Mouse (Mus musculus): ENCODE data around the gene Lkaaear1. TPM values are rescaled to one million over a fixed set of nuclear protein-coding genes. Genes with fewer than 3 reads are reported as not detected.
A peak's percentile ranks its signal among the peaks of the same experiment; 100 is the strongest.

The Lkaaear1 gene
- polyA plus RNA-seq, 1 experiment: 0.39 TPM

DNA sequence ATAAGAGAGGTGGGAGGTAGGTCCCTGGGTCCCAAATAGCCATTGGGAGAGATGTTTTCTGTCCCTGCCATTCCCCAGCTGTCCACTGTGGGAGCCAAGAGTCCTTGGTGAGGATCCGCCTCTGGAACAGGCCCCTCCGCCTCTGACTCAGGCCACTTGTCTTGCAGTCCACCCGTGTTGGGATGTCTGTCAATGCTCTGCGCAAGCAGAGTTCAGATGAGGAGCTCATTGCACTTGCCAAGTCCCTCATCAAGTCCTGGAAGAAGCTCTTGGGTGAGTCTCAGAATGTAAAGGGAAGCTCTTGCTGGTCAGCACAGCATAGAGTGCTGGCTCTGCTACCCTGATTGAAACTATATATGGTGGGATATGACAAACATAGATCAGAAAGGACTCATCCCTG lies 14.9 kb downstream of the Lkaaear1 start:
- no peak for DNase-seq (ENCODE audit: low read depth)

DNA sequence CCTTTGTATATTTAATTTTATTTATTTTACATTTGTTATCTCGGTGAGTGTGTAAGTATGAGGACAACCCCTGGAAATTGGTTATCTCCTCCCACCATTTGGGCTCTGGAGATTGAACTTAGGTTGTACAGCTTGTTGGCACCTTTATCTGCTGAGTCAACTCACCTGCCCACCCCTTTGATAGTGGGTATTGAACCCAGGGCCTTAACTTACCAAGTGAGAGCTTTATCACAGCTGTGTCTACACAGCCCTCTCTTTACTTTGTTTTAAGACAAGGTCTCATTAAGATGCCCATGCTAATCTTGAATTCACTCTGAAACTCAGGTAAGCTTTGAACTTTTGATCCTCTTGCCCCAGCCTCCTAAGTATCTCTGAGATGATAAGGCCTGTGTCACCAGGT lies 16.3 kb downstream of the Lkaaear1 start:
- no peak for DNase-seq (ENCODE audit: low read depth)

DNA sequence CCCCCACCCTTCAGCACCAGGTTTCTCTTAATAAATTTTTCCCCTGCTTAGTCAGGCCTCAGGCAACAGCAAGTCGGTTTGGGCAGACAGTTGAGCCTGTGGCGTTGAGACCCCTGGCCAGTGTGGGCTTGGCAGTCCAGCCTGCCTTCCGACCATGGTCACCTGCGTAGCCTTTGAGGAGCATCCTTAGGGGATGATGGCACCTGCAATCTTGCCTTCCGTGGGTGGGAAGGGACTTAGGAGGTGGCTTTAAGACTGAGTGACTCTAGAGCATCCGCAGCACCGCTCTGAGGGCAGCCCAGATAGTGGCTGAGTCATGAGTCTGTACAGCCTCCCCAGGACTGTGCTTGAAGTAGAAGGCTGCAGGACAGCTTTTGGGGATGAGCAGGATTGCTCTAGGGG lies 17.5 kb downstream of the Lkaaear1 start:
- no peak for DNase-seq (ENCODE audit: low read depth)

DNA sequence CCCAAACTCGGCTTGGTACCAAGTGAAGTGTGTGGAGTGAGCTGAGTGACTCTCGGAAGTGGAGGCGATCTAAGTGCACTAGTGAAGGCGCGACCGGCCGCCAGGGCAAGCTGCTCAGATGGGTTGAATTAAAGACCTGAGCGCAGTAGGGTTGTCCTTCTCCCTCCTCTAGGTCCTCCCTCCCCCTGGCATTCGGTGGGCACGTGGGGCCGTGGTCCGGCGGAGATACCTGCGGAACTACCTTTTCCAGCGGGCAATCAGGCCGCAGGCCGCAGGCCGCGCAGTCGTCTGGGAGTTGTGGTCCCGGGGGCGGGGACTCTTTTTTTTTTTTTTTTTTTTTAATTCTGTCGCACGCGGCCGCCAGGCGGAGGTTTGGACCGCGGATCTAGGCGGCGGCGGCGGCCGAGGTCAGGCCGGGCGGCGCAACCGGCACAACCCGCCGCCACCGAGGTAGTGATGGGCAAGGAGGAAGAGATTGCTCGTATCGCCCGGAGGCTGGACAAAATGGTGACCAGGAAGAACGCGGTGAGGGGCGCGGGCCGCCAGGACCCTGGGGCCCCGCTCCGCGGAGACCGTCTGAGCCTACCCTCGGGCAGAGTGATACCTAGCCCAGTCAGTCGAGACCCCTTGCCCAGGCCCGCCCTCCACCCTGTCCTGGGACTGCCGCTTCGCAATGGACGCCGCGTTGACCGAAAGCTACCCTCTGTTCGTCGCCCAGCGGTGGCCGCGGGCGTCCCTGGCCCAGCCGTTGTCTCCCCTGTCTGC lies 18.1 kb downstream of the Lkaaear1 start, which contains the start of gene Tcea2:
TSS of gene Tcea2 (plus strand) at position 360 of the 765 bp plus-strand sequence.
- peak; percentile 13 for DNase-seq (ENCODE audit: low read depth)

DNA sequence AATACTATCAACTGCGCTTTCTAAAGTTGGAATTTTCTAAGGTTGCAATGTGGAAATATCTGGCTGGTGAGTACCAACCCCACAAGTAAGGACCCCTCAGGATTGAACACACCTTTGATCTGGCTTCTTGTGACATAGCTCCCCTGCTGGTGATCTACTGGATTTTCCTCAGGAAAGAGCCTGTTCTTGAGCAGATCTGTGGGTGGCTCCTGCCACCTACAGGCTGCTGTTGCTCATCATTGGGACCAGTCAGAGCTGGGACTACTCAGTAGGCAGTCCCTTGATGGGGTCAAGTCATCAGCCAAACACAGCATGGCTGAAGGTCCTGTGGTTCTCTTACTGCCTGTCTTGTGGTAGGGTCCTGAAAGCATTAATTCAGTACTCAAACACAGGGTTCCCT lies 19.5 kb downstream of the Lkaaear1 start:
- peak; percentile 27 for DNase-seq (ENCODE audit: low read depth)

DNA sequence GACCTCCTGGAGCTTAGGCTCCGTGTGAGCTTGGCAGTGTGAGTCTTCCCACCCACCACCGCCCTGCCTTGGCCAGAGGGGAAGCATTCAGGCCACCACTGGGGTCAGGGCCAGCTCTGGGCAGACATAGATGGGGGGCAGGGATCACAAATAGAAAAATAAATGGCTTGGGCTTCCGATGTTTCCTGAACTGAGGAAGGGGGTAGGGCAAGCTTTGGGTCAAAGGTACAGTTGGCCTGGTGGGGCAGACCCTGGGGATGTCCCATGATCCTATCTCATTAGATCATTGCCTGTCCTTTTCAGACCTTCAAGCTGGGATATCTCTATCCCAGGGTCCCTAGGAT lies 20.5 kb downstream of the Lkaaear1 start:
- no peak for DNase-seq (ENCODE audit: low read depth)

DNA sequence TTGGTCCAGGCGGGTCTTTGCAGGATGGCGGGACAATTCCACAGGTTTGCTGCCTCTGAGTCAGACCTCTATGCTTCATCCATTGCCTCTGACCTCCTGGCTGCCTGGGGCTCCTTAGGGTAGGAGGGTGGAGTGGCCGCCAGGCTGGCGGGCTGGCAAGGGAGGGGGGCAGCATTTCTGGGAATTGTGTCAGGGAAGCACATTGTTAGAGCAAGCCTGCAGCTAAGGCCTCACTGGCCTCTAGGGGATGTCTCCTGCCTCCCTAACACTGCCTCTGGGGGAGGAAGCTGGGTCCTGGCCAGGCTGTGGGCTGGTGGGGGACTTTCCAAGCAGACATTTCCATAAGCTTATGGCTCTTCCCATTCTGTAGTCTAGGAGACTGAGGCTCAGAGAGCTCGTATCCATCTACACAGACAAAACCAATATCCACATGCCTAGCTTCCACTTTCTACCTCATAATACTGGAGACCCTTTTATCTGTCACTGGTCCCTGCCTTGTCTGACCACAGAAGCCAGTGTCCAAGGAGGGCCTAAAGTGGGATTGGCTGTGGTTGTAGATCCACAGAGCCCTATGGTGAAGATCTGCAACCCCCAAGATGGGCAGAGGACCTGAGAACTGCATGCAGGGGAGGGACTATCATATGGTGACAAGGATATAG lies 21.0 kb downstream of the Lkaaear1 start:
- no peak for DNase-seq (ENCODE audit: low read depth)

DNA sequence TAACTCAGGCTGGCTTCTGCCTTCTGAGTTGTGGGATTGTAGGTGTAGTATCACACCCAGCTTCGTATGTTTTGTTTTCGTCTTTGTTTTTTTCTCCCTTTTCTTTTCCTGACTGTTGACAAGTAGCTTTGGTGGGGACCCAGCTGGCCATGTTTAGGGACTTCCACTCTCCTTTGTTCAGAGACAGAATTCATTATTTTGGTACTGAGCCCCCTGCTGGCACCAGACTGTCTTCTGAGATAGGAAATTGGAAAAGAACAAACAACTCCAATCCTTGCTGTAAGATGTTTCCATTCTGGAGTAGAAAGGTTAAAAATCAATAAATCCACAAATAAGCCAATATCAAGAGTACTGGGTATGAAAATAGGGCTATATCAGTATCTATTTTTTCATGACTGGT lies 21.8 kb downstream of the Lkaaear1 start:
- DNase-seq (ENCODE audit: low read depth): no peak

DNA sequence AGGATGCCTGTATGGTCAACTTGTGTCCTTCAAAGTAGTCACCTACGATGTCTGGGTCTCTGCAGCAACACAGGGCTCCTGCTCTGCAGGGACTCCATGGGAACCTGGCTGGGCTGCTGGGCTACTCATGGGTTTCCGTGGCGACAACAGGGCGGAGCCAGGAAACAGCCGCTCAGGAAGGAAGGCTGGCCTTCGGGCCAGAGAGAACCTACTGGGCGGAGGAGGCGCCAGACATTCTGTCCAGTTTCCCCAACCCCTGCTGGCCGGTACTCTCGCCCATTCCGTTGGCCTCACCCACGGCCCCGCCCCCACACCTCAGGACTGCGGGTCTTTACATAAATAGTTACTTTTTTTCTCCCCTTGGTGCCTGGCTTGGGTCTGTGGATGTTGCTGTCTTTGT lies 22.8 kb downstream of the Lkaaear1 start:
- no peak for DNase-seq (ENCODE audit: low read depth)

DNA sequence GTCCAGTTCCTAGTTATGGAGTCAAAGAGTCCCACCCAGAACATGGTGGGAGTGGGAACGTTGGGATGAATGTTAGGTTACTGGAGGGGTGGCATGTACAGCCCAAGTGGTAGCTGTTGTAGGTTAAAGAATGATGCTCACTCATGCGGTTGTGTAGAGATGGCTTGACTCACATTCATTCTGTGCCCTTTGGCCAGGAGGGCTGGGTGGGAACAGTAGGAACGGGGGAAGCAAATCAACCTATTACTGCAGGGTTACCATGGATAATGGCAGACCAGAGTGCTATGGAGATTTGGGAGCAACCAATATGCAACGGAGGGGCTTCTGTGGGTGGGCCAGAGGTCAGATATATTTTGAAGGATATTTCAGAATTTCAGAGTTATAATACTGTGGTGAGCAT lies 23.3 kb downstream of the Lkaaear1 start:
- DNase-seq (ENCODE audit: low read depth): no peak

DNA sequence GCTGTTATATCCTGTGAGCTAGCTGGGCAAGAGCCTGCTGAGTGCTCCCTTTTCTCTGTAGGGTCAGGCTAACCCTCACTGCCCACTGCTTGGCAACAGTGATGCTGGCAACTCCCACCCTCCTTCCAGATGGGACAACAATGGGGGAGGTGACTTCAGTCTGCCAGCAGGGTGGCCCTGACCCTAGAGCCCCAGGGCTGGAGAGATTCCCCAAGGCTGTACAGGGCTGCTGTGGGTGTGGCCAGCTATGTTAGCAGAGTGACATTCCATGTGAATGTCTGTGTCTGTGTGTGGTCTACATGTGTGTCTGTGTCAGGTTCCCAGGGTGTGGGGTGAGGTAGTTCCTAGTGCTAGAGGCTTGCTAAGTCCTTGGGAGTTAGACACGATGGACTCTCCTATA lies 24.7 kb downstream of the Lkaaear1 start:
- no peak for DNase-seq (ENCODE audit: low read depth)

DNA sequence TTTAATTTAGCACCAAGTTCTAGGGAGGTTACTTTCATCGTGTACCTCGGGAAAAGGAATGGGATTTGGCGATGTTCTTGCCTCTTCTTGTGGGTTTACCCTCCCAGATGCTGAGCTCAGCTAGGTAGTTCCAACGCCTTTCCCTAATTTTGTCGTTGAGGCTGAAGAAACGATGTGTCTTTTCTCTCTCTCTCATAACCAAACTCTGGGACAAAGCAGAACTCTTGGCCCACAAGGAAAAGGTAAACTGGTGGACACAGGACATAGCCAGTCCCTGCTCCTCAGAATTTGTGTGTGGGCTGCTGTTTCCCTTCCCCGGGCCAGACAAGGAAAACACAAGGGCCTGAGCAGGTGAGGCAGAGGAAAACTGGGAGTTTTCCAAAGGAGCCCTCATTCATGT lies 26.3 kb downstream of the Lkaaear1 start:
- no peak for DNase-seq (ENCODE audit: low read depth)

DNA sequence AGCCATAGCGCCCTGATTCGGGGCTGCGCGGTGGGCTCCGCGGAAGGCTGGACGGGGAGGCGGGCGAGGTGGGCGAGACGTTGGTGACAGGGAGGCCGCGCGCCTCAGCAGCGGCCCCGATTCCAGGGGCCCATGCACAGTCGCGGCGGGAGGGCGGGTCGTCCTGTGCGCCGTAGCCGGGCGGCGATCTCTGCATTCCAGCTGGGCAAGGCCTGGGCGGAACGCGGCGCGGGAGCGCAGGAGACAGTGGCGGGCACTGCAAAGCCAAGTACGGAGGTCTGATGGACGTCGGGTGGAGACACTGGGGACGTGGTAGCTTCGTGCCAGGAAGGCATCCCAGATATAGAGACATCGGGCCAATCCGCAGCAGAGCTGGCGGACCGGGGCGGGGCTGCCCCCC lies 26.9 kb downstream of the Lkaaear1 start, which contains the start of gene Sox18:
TSS of gene Sox18 (minus strand) at position 315 of the 400 bp plus-strand sequence.
- DNase-seq (ENCODE audit: low read depth): no peak

DNA sequence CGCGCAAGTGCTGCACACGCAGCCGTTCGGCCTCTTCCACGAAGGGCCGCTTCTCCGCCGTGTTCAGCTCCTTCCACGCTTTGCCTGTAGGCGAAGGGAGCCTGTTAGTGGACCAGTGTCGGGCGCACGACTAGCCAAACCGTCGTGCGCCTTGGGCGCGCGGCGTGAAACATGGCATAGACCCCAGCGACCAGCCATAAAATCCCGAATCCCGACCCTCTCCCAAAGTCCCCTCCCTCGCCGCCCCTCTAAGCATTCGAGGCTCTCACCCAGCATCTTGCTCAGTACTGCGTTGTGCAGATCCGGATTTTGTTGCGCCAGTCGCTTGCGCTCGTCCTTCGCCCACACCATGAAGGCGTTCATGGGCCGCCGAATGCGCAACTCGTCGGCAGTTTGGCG lies 27.3 kb downstream of the Lkaaear1 start:
- no peak for DNase-seq (ENCODE audit: low read depth)

DNA sequence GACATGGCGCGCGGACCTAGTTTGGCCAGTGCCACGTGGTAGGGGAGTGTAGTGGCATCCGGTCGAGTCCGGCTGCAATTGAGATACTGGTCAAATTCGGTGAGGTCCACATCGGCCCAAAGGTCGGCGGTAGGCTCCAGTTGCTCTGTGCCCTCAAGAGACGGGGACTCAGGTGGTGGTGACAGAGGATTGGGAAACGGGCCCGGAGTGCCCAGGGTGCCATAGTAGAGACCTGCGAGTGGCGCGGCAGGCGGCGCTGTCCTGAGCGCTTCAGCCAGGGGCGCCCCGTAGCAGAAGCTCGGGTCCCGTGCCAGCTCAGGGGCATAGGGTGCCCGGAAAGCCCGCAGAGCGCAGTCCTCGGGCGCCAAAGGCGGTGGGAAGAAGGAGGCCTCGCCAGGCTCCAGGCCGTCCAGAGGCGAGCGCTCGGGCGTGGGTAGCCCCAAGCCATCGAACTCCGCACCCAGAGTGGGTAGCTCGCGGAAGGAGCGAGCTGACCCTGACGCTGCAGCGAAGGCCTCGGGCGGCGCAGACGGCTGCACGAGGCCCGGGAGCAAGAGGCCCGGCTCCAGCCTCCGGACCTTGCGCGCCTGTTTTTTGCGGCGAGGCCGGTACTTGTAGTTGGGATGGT lies 27.8 kb downstream of the Lkaaear1 start:
- no peak for DNase-seq (ENCODE audit: low read depth)

DNA sequence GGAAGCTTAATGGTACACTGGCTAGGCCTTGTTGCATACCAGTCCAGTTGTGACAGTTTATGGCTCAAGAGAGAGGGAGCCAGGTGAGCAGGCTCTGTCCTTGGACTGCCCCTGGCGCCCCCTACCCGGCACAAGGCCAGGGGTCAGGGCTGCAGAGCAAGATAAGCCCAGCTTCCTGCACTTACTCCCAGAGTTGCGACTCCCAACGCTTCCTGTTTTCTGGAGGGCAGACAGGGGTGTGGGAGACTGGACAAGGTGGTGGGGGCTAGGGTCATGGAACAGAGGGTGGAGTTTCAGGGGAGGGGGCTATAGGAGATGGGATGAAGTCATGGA lies 35.0 kb downstream of the Lkaaear1 start:
- no peak for DNase-seq (ENCODE audit: low read depth)

DNA sequence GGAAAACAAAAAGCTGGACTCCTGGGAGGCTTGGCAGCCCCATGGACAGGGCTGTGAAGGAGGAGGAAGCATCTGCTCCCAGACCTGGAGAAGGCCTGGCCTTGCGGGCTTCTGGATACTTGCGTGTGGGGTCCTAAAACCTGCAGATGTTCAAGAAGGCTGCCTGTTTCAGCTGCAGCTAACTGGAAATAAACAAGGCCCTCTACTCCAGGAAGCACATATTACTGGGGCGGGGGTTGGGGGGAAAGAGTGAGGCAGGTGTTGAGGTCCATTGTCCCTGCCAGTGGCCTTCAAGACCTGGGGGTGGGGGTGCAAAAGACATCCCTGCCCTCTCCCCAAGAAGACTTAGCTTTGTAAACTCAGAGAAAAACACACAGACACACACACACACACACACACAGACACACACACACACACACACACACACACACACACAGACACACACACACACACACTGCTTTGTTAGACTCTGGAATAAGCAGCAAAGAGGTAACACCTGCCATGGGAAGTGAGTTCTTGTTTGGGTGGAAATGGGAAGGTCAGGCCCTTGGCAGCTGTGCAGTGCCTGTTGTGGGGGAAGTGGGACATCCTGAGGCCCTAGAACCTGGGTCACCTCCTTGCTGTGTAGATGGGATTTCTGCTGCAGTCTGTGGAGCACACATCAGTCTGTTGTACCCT lies 35.5 kb downstream of the Lkaaear1 start:
- DNase-seq (ENCODE audit: low read depth): no peak

DNA sequence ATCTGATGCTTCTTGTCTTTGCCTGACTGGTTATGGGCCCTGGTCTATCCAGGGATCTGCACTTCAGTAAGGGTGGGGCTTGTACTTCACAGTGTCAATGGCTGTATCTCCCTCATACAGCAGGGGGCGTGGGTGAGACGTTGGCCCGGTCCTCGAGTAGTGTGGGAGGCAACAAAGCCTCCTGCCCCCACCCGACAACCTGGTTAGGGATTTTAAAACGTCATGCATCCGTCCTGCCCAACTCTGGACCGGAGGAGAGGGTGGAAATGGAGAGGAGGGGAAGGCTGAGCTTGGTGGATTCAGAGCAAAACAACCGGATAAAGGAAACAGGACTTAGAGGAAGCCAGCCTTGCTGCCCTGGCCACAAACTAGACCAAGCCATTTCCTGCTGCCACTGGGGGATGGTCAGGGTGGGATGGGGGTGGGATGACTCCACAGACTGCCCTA lies 38.6 kb downstream of the Lkaaear1 start:
- DNase-seq (ENCODE audit: low read depth): no peak

DNA sequence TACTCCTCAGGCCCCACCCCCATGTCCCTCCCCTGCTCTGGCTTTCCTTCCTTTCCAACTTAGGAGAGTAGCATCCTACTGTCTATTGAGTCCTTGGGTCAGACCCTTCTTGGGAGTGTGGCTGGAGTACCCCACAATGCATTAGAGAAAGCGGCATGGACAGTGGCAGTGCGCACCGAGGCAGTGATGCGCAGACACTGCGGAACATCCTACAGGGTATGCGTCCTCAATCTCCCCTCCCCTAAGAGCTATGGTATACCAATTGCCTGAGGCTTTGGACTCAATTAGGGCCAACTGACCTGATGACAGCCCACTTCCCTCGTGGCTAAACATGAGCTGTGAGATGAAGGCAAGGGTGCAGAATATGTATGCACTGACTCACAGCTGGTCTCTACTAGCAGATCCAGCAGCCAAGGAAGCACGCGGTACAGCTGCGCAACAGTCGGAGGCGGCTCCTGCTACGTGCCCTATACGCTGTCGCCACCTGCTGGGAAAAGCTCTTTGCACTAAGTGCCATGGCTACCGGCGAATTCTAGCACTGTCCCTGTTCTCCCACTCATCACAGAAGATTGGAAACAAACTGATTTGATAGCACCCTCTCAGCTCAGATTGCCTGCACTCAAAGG lies 39.2 kb downstream of the Lkaaear1 start:
- DNase-seq (ENCODE audit: low read depth): no peak

DNA sequence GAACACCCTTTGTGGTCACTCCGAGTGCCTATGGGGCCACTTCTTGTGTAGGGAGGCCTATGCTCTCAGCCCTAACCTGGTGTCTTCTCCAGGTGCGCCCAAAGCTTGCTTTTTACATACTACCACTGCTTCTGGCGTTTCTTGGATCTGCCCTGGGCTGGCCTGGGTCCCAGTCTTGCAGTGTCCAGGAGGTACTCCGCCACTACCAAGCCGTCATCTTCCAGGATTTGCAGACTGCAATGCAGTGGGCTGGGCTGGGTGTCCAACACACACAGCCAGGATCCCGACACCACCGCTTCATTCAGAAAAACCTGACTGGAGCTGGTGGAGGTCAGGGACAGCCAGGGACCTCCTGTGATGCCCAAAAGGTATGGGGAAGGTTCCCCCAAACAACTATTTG lies 39.7 kb downstream of the Lkaaear1 start:
- no peak for DNase-seq (ENCODE audit: low read depth)

DNA sequence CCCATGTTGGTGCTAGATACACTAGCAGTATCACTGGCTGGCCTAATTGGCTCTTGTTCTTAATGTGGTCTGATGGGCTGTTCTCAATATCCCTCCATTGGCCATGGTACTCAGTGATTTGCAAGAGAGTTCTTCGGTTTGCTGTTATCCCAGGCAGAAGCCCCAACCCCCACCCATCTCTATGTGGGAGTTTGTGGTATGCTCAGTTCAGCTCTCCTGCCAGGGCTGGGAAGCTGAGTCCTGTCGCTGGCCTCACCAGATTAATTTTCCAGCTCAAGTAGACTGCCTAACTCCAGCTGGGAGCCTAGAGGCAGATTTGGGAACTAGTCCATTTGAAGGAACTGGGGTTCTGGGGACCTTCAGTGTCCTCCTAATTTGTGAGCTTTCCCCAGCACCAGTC lies 40.8 kb downstream of the Lkaaear1 start:
- DNase-seq (ENCODE audit: low read depth): no peak

DNA sequence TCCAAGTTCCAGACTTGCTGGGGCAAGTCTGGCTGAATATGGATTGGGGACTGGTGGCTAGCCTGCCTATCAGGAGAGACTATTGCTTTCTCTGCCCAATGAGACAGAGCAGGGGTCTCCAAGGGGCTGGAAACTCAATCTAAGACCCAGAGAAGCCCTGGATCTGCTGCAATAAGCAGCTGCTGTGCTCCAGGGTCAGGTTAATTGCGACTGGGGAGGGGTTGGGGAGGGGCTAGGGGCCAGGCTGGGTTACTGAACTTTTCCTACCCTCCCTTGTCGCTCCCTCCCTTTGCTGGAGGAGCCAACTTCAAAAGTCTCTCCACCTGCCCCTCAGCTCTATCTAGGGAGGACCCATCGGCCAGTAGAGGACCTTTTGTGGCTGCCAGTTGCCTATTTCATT lies 41.5 kb downstream of the Lkaaear1 start, which contains the start of gene Gm29797:
TSS of gene Gm29797 (plus strand) at position 301 of the 400 bp plus-strand sequence.
- no peak for DNase-seq (ENCODE audit: low read depth)
